Mouse (Mus musculus): ENCODE measurements around the gene Gdf5.
A peak's percentile ranks its signal among the peaks of the same experiment; 100 is the strongest.
"Not testable (repeated sequence)": the region's sequence is repeated elsewhere in the genome, so short reads cannot be mapped to it uniquely, and the experiment has no call there.

The Gdf5 gene

DNA sequence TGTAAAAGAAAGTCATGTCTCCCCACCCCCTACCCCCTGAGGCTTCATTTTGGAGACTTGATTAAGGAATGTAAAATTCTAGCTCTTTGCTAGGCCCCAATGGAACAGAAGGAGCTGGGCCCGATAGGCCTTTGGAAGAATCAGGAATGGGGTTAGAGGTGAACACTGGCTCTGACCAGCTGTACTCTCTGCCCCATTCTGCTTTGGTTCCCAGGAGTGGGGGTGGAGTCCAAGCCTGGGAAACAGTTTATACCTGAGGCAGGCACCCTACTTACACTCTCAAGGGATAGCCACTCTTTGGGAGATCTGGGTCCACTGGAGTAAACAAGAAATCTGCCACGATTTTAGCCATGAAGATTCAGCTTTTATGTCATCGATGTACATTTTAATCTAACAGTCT lies 4.5 kb downstream of the Gdf5 start, which contains the start of gene Gm15557:
Gene Gm15557, plus strand, starts transcription at position 48 of the 400 bp plus-strand sequence.
- DNase-seq, result no peak

DNA sequence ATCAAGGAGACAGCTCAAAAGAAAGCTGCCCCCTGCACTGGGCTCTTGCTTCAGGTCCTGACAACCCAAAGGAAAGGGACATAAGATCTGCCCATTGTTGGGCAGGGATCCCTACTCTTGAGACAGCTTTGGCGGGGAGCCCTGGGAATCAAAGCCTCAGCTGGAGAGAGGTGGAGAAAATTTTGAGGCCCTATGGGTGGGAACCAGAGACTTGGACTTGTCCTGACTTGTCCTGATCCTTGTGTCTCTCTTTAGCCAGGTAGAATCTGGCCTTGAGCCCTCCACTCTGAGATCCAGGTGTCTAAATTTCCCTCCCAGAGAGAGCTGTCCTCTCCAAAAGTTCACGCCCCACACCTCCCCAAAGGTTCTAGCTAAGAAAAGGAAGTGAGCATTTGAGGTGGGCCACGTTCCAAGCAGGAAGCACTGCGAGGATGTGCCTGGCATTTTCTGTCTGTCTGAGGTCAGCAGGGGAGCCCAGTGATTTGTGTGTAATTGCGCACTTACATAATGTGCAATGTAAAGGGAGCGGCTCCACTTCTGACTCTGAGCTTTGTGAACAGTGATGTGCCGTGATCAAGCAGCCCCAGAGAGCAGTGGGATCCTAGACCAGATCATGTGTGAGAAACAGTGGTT lies 5.2 kb downstream of the Gdf5 start:
- no peak for DNase-seq

GRCm38 (mm10) chr2:155929531-155930442 lies 15.4 kb downstream of the Gdf5 start, which contains the start of gene Uqcc1:
Uqcc1 (minus strand) TSS chr2:155930310.
- DNase-seq, result peak; percentile 98

GRCm38 (mm10) chr2:155928711-155929345 lies 16.3 kb downstream of the Gdf5 start:
- DNase-seq, result peak; percentile 63

GRCm38 (mm10) chr2:155925213-155925612 lies 20.0 kb downstream of the Gdf5 start:
- not testable (repeated sequence) for DNase-seq

DNA sequence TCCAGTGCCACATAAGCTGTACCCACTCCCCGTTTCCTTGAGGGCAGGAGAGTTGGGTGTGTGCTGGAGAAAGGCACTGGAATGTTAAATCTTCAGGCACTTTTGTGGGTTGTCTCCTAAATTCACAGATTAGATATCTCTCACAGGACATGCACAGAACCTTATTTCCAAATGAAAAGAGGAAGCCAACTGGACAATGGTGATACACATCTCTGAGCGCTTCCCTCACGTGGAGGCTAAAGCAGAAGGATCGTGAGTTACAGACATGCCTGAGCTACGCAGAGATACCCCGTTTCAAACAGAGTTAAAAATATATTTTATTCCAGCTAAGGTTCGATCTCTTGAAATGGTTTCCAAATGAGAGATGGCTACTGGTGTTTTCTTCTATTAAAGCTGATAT lies 22.0 kb downstream of the Gdf5 start:
- DNase-seq, result no peak

DNA sequence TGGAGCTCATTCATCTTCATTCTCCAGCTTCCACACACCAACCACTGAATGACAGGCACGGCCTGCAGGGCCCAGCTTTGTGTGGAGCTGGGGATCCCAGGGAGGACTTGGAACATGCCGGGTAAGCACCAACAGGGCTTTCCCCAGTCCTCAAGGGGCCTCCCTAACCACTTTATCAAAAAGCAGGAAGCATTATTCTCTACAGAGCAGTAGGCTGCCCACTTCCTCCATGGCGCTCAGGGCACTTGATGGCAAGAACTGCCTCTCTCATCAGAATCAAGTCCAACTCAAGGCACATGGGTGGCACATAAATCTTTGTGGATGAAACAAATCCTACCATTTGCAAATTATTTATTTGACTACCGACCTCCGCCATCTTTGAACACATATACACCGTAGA lies 30.5 kb downstream of the Gdf5 start:
- no peak for DNase-seq

GRCm38 (mm10) chr2:155903632-155904008 lies 41.5 kb downstream of the Gdf5 start:
- no peak for DNase-seq

GRCm38 (mm10) chr2:155902989-155903631 lies 42.1 kb downstream of the Gdf5 start:
- DNase-seq, result no peak

- DNase-seq, result peak; percentile 15
Measured at GRCm38 (mm10) chr2:155895046-155895735, 50.0 kb downstream of the Gdf5 start.

DNA sequence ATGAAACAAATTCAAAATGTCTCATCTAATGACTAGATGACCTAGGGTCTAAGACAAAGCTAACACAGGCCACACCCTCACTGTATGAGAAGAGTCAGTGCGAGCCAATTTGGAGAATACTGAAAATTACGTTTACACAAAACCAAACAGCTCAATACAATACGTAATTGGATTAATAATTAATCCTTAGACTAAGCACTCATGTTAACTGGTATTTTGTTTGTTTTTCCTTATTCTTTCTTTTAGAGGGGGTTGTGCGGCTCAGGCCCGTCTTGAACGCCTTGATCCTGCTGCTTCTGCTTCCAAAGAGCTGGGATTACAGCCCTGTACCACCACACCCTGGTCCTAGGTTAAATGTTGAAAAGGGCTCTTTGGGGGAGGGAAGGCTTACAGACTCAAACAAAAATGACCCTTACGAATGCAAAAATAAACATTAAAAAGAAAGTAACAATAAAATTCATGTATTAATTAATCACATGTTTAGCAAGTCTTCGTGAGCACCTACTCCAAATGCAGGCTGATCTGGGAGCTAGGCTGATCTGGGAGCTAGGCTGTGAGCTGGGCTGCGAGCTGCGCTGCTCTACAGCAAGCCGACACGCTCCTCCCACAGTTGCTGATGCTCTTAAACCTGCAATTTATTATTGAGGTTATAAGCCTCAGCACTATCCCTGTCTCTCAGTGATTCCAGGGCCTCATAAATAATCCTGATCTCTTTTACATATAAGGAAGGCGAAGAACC lies 50.7 kb downstream of the Gdf5 start:
- no peak for DNase-seq

Measured in kidney, adult 9 months (tissue).